Mouse (Mus musculus) cortical plate, adult 2 months (tissue): ENCODE results near the gene Stag3.

Experiments
- CTCF ChIP-seq: fragments of 200-500 bp; IDR thresholded peaks from 2 replicates; pipeline ENCODE4 v1.5.1; 2011; ENCODE audit warnings: mild to moderate bottlenecking, control low read depth, low read length; ENCODE audit not compliant: insufficient read depth; ENCODE audit errors: extremely low read depth
- POLR2A ChIP-seq: fragments of 200-500 bp; IDR thresholded peaks from 2 replicates; pipeline ENCODE4 v1.6.1; 2011; ENCODE audit warnings: mild to moderate bottlenecking, low read length, control low read depth; ENCODE audit not compliant: insufficient read depth; ENCODE audit errors: extremely low read depth

GRCm38 (mm10) chr5:138277994-138278393, 2.0 kb upstream of the Stag3 start:
- TF ChIP-seq CTCF (no peak), POLR2A (no peak)
